Mouse (Mus musculus) pancreas, adult 10 weeks (tissue): ENCODE measurements around the gene Emd. TPM values are rescaled to one million over a fixed set of nuclear protein-coding genes. Genes with fewer than 3 reads are reported as not detected.

Source experiments
- polyA plus RNA-seq: library from polyadenylated mRNA; stranded (reverse); fragments of 350-450 nt; fragmentation: Illumina TruSeq; extraction: RNeasy Lipid Tissue Mini Kit (QIAGEN cat#74804); gene quantifications from one replicate; pipeline ENCODE4 v1.2.3, GENCODE M21; 2015; ENCODE audit warnings: low read depth, low replicate concordance; ENCODE audit not compliant: insufficient read depth

Emd gene
- 12.8 TPM for polyA plus RNA-seq

DNA sequence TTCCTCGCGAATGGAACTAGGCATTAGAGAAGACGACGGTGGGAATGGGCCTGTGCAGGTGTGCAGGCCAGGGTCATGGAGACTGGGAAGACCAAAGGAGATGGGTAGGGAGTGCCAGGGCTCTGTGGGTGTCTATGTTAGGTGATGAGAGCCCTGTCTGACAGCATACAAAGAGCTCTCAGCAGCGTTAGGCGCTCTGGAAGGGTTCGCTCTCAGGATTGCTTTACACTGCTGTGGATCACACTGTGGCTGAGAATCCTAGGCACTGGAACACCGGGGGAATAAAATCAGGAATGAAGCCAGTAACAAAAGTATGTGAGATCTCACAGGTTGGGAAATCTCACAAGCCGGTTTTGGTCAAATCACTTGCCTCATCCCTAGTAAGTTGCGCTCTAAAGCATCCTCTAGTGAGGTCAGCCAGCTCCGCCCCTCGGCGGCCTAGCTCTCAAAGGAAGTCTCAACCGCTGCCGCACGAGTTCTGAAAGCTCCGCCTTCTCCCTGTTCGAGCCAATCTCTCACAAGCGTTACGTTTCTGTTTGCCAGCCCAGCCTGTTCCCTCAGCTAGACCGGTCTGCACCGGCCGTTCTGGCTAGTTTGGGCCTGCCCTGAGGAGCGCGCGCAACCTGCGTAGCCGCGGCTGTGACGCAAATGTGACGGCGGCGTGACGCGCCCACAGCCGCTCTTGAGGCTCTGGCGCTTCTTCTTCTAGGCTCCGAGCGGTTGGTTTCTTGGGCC lies at the start of gene Emd:
Emd (plus strand) TSS at position 535 of the 735 bp plus-strand sequence.

DNA sequence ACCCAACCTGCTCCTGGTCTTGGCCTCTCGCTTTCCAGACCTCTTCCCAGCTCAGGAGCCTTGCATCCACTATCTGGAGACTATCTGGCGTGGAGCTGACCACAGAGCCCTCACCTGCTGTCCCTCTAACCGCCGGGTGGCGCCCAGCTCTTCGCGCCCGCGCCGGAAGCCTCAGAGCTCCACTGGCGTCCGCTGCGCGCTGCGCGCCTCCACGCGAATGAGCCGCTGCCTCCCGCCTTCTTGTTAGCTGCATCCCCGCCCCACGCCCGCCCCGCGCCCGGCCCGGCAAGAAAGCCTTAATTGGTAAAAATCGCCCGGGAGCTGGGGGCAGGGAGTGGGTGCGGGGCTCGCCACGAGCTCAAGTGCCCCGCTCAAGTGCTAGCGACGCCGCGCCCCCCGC lies 4.9 kb upstream of the Emd start, which contains the start of gene Flna:
Flna (minus strand) TSS at position 206 of the 400 bp plus-strand sequence.

DNA sequence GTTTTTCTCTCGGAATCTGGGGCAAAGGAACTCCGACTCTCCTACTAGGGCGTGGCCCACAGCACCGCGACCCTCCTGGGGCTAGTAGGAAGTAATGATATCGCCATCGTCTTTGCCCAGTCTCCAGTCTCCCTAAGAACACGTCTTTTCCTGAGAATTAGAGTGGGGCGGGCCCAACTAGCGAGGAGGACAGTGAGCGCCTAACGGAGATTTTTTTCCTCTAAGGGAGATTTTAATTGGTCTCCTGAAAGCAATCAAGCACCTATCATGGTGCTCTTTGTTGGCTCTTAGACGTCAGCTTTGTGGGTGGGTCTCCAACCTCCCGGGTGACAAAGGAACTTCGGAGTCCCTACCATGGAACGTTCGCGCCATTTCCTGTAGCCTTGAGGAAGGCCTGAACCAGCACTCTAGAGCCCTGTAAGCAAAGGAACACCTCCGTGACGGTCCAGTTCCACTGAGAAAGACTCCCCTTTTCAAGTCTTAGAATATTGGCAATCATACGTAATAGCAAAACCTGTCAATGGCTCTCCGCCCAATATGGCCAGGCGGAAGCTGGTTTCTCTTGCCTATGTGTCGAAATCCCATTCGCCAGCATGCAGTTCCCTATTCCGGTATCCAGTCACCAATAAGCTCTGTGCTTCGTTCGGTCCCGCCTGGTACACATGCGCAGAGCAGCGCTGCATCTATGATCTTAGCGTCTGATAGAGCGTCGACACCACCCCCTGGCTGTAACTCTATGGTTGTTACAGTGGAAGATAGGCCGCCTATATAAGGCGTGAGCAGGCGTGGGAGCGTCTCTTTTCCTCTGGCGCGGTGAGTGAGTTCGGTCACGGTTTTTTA lies 15.8 kb downstream of the Emd start, which contains the start of gene Rpl10:
Rpl10 (plus strand) TSS at position 751 of the 840 bp plus-strand sequence.

GRCm38 (mm10) chrX:74281732-74282394 lies 27.4 kb downstream of the Emd start, which contains the start of the genes Taz and Dnase1l1:
Gene Taz (plus strand): TSS chrX:74281912.
Gene Dnase1l1 (minus strand): TSS chrX:74282337.

GRCm38 (mm10) chrX:74296538-74297448 lies 42.3 kb downstream of the Emd start, which contains the start of gene Atp6ap1:
Gene Atp6ap1 (plus strand): TSS chrX:74297097.

DNA sequence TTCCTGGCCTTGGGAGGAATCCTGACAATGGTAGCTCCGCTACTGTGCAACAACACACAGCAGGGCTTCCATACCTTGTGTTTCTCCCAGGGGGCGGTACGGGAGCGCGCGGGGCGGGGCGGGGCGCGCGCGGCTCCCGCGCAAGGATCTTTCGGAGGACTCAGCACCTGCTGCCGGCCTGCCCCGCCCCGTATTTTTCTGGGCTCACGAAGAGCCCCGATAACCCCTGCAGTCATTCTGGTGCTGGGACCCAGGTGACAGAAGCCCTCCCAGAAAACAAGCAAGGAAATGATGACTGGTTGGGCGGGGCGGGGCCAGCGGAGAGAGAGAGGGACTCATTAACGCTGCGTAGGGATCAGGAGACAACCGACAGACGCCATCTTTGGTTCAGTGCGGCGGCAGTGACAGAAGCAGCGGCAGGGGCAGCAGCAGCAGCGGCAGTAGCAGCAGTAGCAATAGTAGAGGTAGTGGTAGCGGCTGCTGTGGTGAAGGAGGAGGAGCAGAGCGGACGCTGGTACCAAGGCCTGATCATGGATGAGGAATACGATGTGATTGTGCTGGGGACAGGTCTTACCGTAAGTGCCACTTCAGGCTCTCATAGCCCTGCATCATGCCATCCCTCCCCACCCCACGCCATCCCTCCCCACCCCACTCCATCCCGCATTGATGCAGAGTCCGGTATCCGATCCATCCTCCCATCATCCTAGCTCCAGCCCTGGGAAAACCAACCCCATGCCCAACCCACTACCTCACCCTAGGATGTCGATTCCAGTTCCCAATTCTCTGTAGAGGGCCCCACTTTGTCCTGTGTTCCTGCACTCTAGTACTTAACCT lies 50.6 kb downstream of the Emd start, which contains the start of gene Gdi1:
Gdi1 (plus strand) TSS at position 132 of the 834 bp plus-strand sequence.

Other genes with a start within 250 kb of the Emd start
- gene Irak1, start 230.8 kb upstream of the Emd start, polyA plus RNA-seq: 37.4 TPM
- not detected for gene Opn1mw, start 127.2 kb upstream of the Emd start, polyA plus RNA-seq
- gene Mecp2, start 119.3 kb upstream of the Emd start, polyA plus RNA-seq: 3.3 TPM
- not detected for gene Tex28, start 86.8 kb upstream of the Emd start, polyA plus RNA-seq
- not detected for gene Tktl1, start 77.4 kb upstream of the Emd start, polyA plus RNA-seq
- 119 TPM for gene Flna, start 4.9 kb upstream of the Emd start, polyA plus RNA-seq
- gene Rpl10, start 16.1 kb downstream of the Emd start, polyA plus RNA-seq: 938 TPM
- gene Taz, start 27.2 kb downstream of the Emd start, polyA plus RNA-seq: 37.4 TPM
- 7.3 TPM for gene Dnase1l1, start 27.6 kb downstream of the Emd start, polyA plus RNA-seq
- gene Atp6ap1, start 42.4 kb downstream of the Emd start, polyA plus RNA-seq: 46.8 TPM
- gene Gdi1, start 50.3 kb downstream of the Emd start, polyA plus RNA-seq: 86.4 TPM
- gene Fam50a, start 58.3 kb downstream of the Emd start, polyA plus RNA-seq: 17.2 TPM
- 3.5 TPM for gene Plxna3, start 74.4 kb downstream of the Emd start, polyA plus RNA-seq
- 17.9 TPM for gene Lage3, start 98.9 kb downstream of the Emd start, polyA plus RNA-seq
- 11.5 TPM for gene Ubl4a, start 118.5 kb downstream of the Emd start, polyA plus RNA-seq
- gene Slc10a3, start 118.7 kb downstream of the Emd start, polyA plus RNA-seq: 4.0 TPM
- gene Fam3a, start 138.6 kb downstream of the Emd start, polyA plus RNA-seq: 10.2 TPM
- 3.8 TPM for gene Ikbkg, start 138.6 kb downstream of the Emd start, polyA plus RNA-seq
- 6.2 TPM for gene G6pdx, start 174.5 kb downstream of the Emd start, polyA plus RNA-seq
- not detected for gene Gm6880, start 226.7 kb downstream of the Emd start, polyA plus RNA-seq